Mouse (Mus musculus) myocyte (in vitro differentiated cells): ENCODE results near the gene Mad1l1. TPM values are rescaled to one million over a fixed set of nuclear protein-coding genes. Genes with fewer than 3 reads are reported as not detected.

Experiments used
- H3K27me3 ChIP-seq: one replicate; pipeline ENCODE4 v1.6.1; 2011; ENCODE audit not compliant: control insufficient read depth, insufficient read depth, insufficient read length
- H3K36me3 ChIP-seq: one replicate; pipeline ENCODE4 v1.6.1; 2011; ENCODE audit not compliant: control insufficient read depth, insufficient read depth
- H3K4me2 ChIP-seq: one replicate; pipeline ENCODE4 v1.6.1; 2011; ENCODE audit warnings: low read depth, control low read depth
- H3K4me3 ChIP-seq: one replicate; pipeline ENCODE4 v1.5.1; 2011; ENCODE audit warnings: mild to moderate bottlenecking, control low read depth, moderate library complexity
- H3K79me2 ChIP-seq: one replicate; pipeline ENCODE4 v1.6.1; 2011; ENCODE audit not compliant: control insufficient read depth, insufficient read depth
- H3ac ChIP-seq: one replicate; pipeline ENCODE4 v1.6.1; 2011; ENCODE audit not compliant: control insufficient read depth, insufficient read length
- CEBPB ChIP-seq: IDR thresholded peaks from 2 replicates; pipeline ENCODE4 v1.6.1; 2011; ENCODE audit warnings: mild to moderate bottlenecking, moderate library complexity; ENCODE audit not compliant: poor library complexity, insufficient read depth, severe bottlenecking
- E2F4 ChIP-seq: IDR thresholded peaks from one replicate; pipeline ENCODE4 v1.6.1; 2011; ENCODE audit warnings: mild to moderate bottlenecking, control low read depth, moderate library complexity; ENCODE audit not compliant: insufficient read depth
- MAX ChIP-seq: IDR thresholded peaks from one replicate; pipeline ENCODE4 v1.6.1; 2011; ENCODE audit warnings: low read depth, mild to moderate bottlenecking, control low read depth
- MYOD1 ChIP-seq, 3 experiments: IDR thresholded peaks; one replicate each; pipeline ENCODE4 v1.6.1; 2011; ENCODE audit warnings: control low read depth in 2 of 3, low read depth in 2 of 3, mild to moderate bottlenecking in 2 of 3, moderate library complexity in 1 of 3; ENCODE audit not compliant: insufficient read length in 2 of 3, control insufficient read depth in 1 of 3
- MYOG ChIP-seq, 3 experiments: IDR thresholded peaks; one replicate each; pipeline ENCODE4 v1.6.1; 2011; ENCODE audit warnings: control low read depth in 2 of 3, low read depth in 2 of 3, mild to moderate bottlenecking in 2 of 3; ENCODE audit not compliant: insufficient read length in 2 of 3, control insufficient read depth in 1 of 3, insufficient read depth in 1 of 3
- POLR2A ChIP-seq: IDR thresholded peaks from one replicate; pipeline ENCODE4 v1.6.1; 2011; ENCODE audit warnings: low read depth, mild to moderate bottlenecking, control low read depth, moderate library complexity; ENCODE audit not compliant: insufficient read length
- POLR2AphosphoS2 ChIP-seq: IDR thresholded peaks from one replicate; pipeline ENCODE4 v1.6.1; 2011; ENCODE audit warnings: low read depth, control low read depth; ENCODE audit not compliant: insufficient read length
- REST ChIP-seq: IDR thresholded peaks from one replicate; pipeline ENCODE4 v1.6.1; 2011; ENCODE audit warnings: mild to moderate bottlenecking, control low read depth, moderate library complexity; ENCODE audit not compliant: insufficient read depth, insufficient read length
- SRF ChIP-seq: IDR thresholded peaks from one replicate; pipeline ENCODE4 v1.6.1; 2011; ENCODE audit warnings: low read depth; ENCODE audit not compliant: control insufficient read depth, insufficient read length
- TCF12 ChIP-seq: IDR thresholded peaks from one replicate; pipeline ENCODE4 v1.6.1; 2011; ENCODE audit warnings: mild to moderate bottlenecking, control low read depth; ENCODE audit not compliant: poor library complexity, insufficient read depth, severe bottlenecking
- TCF3 ChIP-seq: IDR thresholded peaks from one replicate; pipeline ENCODE4 v1.6.1; 2011; ENCODE audit warnings: low read depth, control low read depth; ENCODE audit not compliant: insufficient read length
- USF1 ChIP-seq: IDR thresholded peaks from one replicate; pipeline ENCODE4 v1.6.1; 2011; ENCODE audit warnings: low read depth, mild to moderate bottlenecking, control low read depth, moderate library complexity
- polyA plus RNA-seq: library from polyadenylated mRNA; unstranded; fragments of >200 nt; fragmentation: generic; extraction: Trizol; gene quantifications from one replicate; pipeline ENCODE4 v1.2.1, GENCODE M21; 2012; ENCODE audit warnings: missing spikeins

Gene Mad1l1
- polyA plus RNA-seq, 1 experiment, result 35.6 TPM

GRCm38 (mm10) chr5:140196446-140196845 lies 124.9 kb downstream of the Mad1l1 start:
- no peak overlapping the region for H3ac ChIP-seq
- no peak overlapping the region for H3K4me2 ChIP-seq
- H3K79me2 ChIP-seq, result no peaks in the 10 kb centered on the region
- TF ChIP-seq MYOD1 (IDR thresholded peaks at IDR 0.05; ENCODE audit: control insufficient read depth in 1 of 3, insufficient read length in 2 of 3, low read depth in 2 of 3) (no peak), TCF12 (no peak), TCF3 (no peak), MYOG (IDR thresholded peaks at IDR 0.05; ENCODE audit: control insufficient read depth in 1 of 3, insufficient read depth in 1 of 3, insufficient read length in 2 of 3, low read depth in 2 of 3) (no peak), E2F4 (no peak), POLR2AphosphoS2 (no peak), MAX (no peak), CEBPB (no peak), USF1 (no peak), SRF (no peak), REST (no peak), POLR2A (no peak)
- no peaks in the 10 kb centered on the region for H3K27me3 ChIP-seq
- H3K4me3 ChIP-seq, result no peak overlapping the region
- no peaks in the 10 kb centered on the region for H3K36me3 ChIP-seq

DNA sequence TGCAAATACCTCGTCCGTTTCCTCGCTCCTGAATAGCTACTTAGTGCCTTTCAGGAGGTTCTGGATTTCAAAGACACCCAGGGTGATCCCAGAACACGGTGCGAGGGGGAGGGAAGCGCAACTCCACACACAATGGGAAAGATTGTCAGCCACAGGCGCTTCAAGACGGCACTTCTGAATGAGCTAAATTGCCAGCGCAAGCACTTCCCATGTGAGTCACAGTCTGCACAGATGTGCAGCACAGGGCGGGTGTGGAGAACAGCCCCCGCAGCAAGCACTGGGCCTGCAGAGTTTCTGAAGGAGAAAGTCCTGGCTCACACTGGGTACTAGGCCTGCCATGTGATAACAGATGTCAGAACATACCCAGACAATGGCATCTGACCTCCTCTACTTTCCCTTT lies 127.2 kb downstream of the Mad1l1 start:
- H3K4me2 ChIP-seq, result peak overlapping the region; percentile 70
- H3K79me2 ChIP-seq, result no peaks in the 10 kb centered on the region
- H3ac ChIP-seq, result no peak overlapping the region
- H3K4me3 ChIP-seq, result no peak overlapping the region
- no peaks in the 10 kb centered on the region for H3K36me3 ChIP-seq
- TF ChIP-seq MAX (no peak), CEBPB (no peak), MYOG (IDR thresholded peaks at IDR 0.05; ENCODE audit: control insufficient read depth in 1 of 3, insufficient read depth in 1 of 3, insufficient read length in 2 of 3, low read depth in 2 of 3) (peak in 1 of 3 experiments; percentile 37), POLR2A (no peak), MYOD1 (IDR thresholded peaks at IDR 0.05; ENCODE audit: control insufficient read depth in 1 of 3, insufficient read length in 2 of 3, low read depth in 2 of 3) (peak in 2 of 3 experiments; percentile 75 to 89), TCF12 (peak; percentile 43)
- no peaks in the 10 kb centered on the region for H3K27me3 ChIP-seq

DNA sequence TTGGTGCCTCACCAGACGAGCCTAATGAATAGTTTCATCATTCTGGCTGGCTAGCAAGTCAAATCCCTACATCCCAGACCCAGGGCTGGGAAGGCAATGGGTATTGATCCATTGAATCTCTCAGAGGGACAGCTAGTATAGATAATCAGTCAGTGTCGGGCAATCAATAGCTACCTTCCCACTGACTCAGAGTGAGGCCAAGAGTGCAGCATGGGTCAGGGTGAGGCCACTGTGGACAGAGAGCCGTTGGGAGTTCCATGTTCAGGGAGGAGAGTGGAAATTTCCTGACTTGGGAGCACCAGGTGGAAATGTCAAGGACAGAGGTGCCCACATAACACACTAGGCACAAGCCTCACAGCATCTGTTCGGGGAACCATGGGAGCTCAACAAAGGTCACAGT lies 129.8 kb downstream of the Mad1l1 start:
- Histone ChIP-seq H3K36me3 (no peaks in the 10 kb centered on the region), H3K4me3 (no peak overlapping the region), H3ac (no peak overlapping the region), H3K27me3 (no peaks in the 10 kb centered on the region), H3K4me2 (no peak overlapping the region), H3K79me2 (no peaks in the 10 kb centered on the region)
- no peak for TF ChIP-seq POLR2AphosphoS2
- no peak for TF ChIP-seq REST
- no peak for TF ChIP-seq POLR2A
- no peak for TF ChIP-seq MAX

DNA sequence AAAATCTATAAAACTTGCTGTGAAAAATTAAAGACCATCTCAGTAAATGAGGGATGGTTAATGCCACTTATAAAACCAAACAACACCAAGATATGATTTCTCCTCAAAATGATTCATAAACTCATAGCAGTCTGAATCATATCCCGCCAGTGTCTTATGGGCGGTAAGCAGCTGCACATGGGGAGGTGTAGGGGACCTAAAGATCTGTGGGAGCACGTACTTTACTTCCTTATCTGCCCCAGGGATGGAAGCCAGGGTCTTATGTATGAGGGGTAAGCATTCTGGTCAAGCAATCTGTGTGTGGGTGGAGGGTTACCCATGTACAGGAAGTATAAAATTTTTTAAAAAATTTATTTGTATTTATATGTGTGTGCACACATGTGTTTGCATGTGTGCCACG lies 135.0 kb downstream of the Mad1l1 start:
- Histone ChIP-seq H3K4me2 (peak overlapping the region; percentile 71), H3K27me3 (no peaks in the 10 kb centered on the region), H3K36me3 (no peaks in the 10 kb centered on the region), H3K79me2 (peaks cover 4% of the 10 kb centered on the region), H3K4me3 (no peak overlapping the region), H3ac (no peak overlapping the region)
- TF ChIP-seq POLR2A, result no peak
- TF ChIP-seq MYOG (IDR thresholded peaks at IDR 0.05; ENCODE audit: control insufficient read depth in 1 of 3, insufficient read depth in 1 of 3, insufficient read length in 2 of 3, low read depth in 2 of 3), result no peak
- no peak for TF ChIP-seq SRF
- TF ChIP-seq MYOD1 (IDR thresholded peaks at IDR 0.05; ENCODE audit: control insufficient read depth in 1 of 3, insufficient read length in 2 of 3, low read depth in 2 of 3), result peak in 2 of 3 experiments; percentile 41 to 54
- no peak for TF ChIP-seq E2F4
- TF ChIP-seq MAX, result no peak
- TF ChIP-seq REST, result no peak
- no peak for TF ChIP-seq TCF12

- no peak overlapping the region for H3K4me3 ChIP-seq
- H3K79me2 ChIP-seq, result peaks cover 4% of the 10 kb centered on the region
- H3K36me3 ChIP-seq, result no peaks in the 10 kb centered on the region
- H3ac ChIP-seq, result no peak overlapping the region
- no peak for TF ChIP-seq REST
- TF ChIP-seq E2F4, result no peak
- TF ChIP-seq MAX, result no peak
- H3K4me2 ChIP-seq, result peak overlapping the region; percentile 71
- no peaks in the 10 kb centered on the region for H3K27me3 ChIP-seq
These were observed 135.6 kb downstream of the Mad1l1 start for GRCm38 (mm10) chr5:140185757-140186156.

- Histone ChIP-seq H3K27me3 (no peaks in the 10 kb centered on the region), H3K4me3 (no peak overlapping the region), H3ac (no peak overlapping the region), H3K4me2 (no peak overlapping the region), H3K79me2 (peaks cover 4% of the 10 kb centered on the region), H3K36me3 (no peaks in the 10 kb centered on the region)
- TF ChIP-seq MYOG (IDR thresholded peaks at IDR 0.05; ENCODE audit: control insufficient read depth in 1 of 3, insufficient read depth in 1 of 3, insufficient read length in 2 of 3, low read depth in 2 of 3), result no peak
- TF ChIP-seq MAX, result no peak
- no peak for TF ChIP-seq TCF12
- no peak for TF ChIP-seq TCF3
- TF ChIP-seq SRF, result no peak
- TF ChIP-seq E2F4, result no peak
- TF ChIP-seq USF1, result no peak
- no peak for TF ChIP-seq CEBPB
- TF ChIP-seq MYOD1 (IDR thresholded peaks at IDR 0.05; ENCODE audit: control insufficient read depth in 1 of 3, insufficient read length in 2 of 3, low read depth in 2 of 3), result no peak
- TF ChIP-seq REST, result no peak
These were observed 138.0 kb downstream of the Mad1l1 start for GRCm38 (mm10) chr5:140183387-140183786.
